Mouse (Mus musculus) kidney, postnatal 10 days (tissue): ENCODE measurements around the gene Prdx4.
"Not testable (repeated sequence)": the region's sequence is repeated elsewhere in the genome, so short reads cannot be mapped to it uniquely, and the experiment has no call there.

ENCODE experiments used
- DNase-seq: peaks from one replicate; pipeline ENCODE4 v3.0.0; 2021; ENCODE audit warnings: mixed read lengths

Prdx4 gene

DNA sequence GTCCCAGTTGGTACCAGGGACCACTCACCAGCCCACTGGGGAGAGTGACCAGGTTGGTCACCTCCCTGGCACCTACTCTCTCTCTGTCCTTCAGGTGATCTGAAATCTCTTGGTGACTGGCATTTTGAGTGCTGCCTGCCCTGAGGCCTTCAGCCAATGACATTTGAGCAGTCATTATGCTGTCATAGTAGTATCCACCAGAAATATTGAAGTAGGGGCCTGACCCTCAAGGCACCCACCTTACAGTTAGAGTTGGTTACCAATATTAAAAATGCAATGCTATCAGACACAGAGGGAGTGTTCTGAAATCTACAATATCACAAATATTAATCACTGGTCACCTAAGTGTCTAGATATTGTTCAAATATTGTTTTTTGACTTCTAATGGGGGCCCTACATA, at the start of gene Prdx4:
Prdx4 (minus strand) TSS at position 101 of the 400 bp plus-strand sequence.
- no peak for DNase-seq

DNA sequence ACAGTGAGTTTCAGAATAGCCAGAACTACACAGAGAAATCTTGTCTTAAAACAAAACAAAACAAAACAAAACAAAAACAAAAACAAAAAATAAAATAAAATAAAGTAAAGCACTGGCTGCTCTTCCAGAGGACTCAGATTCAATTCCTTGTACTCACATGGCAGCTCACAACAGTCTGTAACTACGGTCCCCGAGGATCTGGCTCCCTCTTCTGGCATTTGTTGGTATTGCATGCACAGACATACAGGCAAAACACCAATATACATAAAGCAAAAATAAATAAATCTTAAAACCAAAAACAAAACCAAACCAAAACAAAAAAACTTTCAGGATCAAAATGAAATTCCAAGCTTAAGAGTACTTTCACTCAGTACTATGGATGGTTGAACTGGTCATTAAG, 36.0 kb upstream of the Prdx4 start:
- DNase-seq: peak; percentile 48

GRCm38 (mm10) chrX:155375458-155375857, 34.9 kb upstream of the Prdx4 start:
- no peak for DNase-seq

GRCm38 (mm10) chrX:155370110-155370509, 29.6 kb upstream of the Prdx4 start:
- DNase-seq: not testable (repeated sequence)

DNA sequence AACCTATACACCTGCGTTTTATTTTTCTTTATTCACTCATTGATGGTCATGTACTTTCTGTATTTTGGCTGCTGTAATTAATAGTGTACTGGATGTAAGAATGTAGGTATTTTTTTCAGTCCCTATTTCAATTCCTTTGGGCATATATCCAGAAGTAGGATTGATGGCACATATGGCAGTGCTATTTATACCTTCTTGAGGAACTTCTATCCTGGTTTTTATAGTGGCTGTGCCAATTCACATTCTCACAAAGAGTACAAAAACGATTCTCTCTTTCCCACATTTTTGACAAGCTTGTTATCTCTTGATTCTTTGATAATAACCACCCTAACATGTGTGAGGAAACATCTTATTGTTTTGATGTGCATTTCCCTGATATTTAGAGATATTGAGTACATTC, 24.5 kb upstream of the Prdx4 start:
- DNase-seq: no peak

DNA sequence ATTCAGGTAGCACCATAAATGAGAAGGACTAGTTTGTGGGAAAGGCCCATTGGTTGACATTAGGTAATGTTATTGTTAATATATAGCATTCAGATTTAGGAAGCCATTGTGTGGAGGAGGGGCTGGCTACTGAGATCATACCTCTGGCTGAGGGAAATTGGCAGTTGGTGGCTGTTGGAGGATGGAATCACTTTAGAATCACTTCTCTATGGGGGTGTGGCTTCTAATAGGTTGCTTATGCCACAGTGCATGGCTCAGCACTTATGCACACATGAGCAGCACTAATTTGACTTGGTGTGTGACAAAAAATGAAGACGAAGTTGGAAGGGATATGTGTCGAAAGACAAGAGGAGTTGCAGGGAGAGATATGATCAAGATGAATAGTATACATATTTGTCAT, 5.7 kb upstream of the Prdx4 start:
- no peak for DNase-seq

- peak; percentile 91 for DNase-seq
Observed at GRCm38 (mm10) chrX:155337905-155338721, 2.4 kb downstream of the Prdx4 start.

DNA sequence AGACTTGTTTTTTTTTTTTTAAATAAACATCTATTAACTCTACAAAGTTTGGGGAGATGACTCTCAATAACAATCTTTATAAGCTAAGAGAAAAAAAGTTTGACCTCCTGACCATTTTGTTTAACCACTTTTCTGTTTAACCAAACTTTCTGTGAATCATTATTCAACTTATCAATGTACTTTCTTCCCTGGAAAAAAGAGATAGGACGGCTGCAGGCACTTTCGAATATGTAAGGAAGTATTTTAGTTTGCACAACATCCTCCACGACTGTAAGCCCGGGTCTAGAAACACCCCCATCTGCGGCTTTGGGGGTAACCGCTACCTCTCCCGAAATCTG, 3.0 kb downstream of the Prdx4 start:
- no peak for DNase-seq

- peak; percentile 58 for DNase-seq
Observed at GRCm38 (mm10) chrX:155318005-155318404, 22.5 kb downstream of the Prdx4 start.

DNA sequence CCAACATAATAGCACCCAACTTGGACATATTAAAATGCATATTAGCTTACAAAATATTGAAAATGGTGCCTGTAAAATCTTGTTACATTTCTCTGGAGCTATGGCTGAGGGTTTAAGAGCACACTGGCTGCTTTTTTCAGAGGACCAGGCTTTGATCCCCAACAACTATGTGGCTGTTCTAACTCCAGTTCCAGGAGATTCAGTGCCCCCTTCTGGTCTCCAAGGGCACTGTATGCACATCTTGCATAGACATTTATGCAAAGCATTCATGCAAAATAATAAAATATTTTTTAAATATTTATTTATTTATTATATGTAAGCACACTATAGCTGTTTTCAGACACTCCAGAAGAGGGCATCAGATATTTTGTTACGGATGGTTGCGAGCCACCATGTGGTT, 34.2 kb downstream of the Prdx4 start:
- DNase-seq: no peak

GRCm38 (mm10) chrX:155280427-155281044, 60.0 kb downstream of the Prdx4 start:
- no peak for DNase-seq

DNA sequence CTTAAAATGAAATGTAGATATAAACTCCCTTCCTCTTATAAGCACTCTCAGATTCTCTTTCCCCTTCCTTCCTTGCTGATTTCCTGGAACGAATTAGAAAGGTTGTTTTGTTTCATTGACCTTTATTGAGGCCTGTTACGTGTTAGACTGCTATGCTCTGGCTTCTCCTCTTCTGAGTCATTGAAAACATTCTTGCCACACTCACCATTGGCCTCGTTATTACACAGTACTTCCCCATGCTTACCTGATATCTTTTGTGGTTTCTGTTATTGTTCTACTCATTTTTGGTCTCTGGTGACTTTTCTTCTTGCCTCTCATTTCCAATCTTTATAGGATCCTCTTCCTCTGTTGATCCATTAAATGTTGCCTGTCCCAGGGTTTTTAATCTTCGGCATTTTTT, 62.1 kb downstream of the Prdx4 start:
- no peak for DNase-seq
